Mouse (Mus musculus) hindbrain, embryonic 16.5 days (tissue): ENCODE measurements around the gene Ddx3x. TPM values are rescaled to one million over a fixed set of nuclear protein-coding genes. Genes with fewer than 3 reads are reported as not detected.

ENCODE experiments used
- ATAC-seq: fragments of 200-750 bp; cut with Nextera tagmentation; 2 replicates; pipeline ENCODE4 v1.8.0; 2017; ENCODE audit warnings: moderate TSS enrichment, moderate library complexity
- H3K27ac ChIP-seq: fragments of 300-500 bp; sonication (generic); 2 replicates; pipeline ENCODE4 v1.5.1; 2014; ENCODE audit warnings: low read depth, mild to moderate bottlenecking, control low read depth, low read length, moderate library complexity
- H3K27me3 ChIP-seq: fragments of 300-500 bp; sonication (generic); replicated peaks from 2 replicates; pipeline ENCODE4 v1.6.1; 2014; ENCODE audit warnings: low read length; ENCODE audit not compliant: control insufficient read depth, insufficient read depth
- H3K36me3 ChIP-seq: fragments of 300-500 bp; sonication (generic); 2 replicates; pipeline ENCODE4 v1.6.1; 2014; ENCODE audit warnings: mild to moderate bottlenecking, low read length, moderate library complexity, mixed read lengths; ENCODE audit not compliant: control insufficient read depth, insufficient read depth
- H3K4me1 ChIP-seq: fragments of 300-500 bp; sonication (generic); 2 replicates; pipeline ENCODE4 v1.6.1; 2014; ENCODE audit warnings: low read depth, low read length; ENCODE audit not compliant: control insufficient read depth, insufficient read depth
- H3K4me2 ChIP-seq: fragments of 300-500 bp; sonication (generic); 2 replicates; pipeline ENCODE4 v1.6.1; 2014; ENCODE audit warnings: mild to moderate bottlenecking, low read length, control low read depth, moderate library complexity
- H3K4me3 ChIP-seq: fragments of 300-500 bp; sonication (generic); 2 replicates; pipeline ENCODE4 v1.5.1; 2014; ENCODE audit warnings: mild to moderate bottlenecking, low read length, control low read depth, moderate library complexity
- H3K9ac ChIP-seq: fragments of 300-500 bp; sonication (generic); 2 replicates; pipeline ENCODE4 v1.6.1; 2014; ENCODE audit warnings: low read depth, mild to moderate bottlenecking, control low read depth, low read length, moderate library complexity
- H3K9me3 ChIP-seq: fragments of 300-500 bp; sonication (generic); 2 replicates; pipeline ENCODE4 v1.6.1; 2014; ENCODE audit warnings: mild to moderate bottlenecking, low read length, moderate library complexity; ENCODE audit not compliant: control insufficient read depth
- WGBS: fragments of 180-500 bp; shearing (Covaris S2); extraction: QIAGEN DNeasy Blood & Tissue Kit; methylation state at CpG from one replicate; pipeline ENCODE4 v1.1.7; 2014; 5-methylcytosine and 5-hydroxymethylcytosine counted together
- polyA plus RNA-seq: library from polyadenylated mRNA; unstranded; fragments of >200 nt; fragmentation: Nextera tagmentation; extraction: Ambion mirVana; gene quantifications from 2 replicates; pipeline ENCODE4 v1.2.1, GENCODE M21; 2015

Gene Ddx3x
- polyA plus RNA-seq, 1 experiment from 2014 or later: 90.9 TPM

- H3K36me3 ChIP-seq: no peaks in the 10 kb centered on the region
- H3K9ac ChIP-seq: peak overlapping the region; percentile 62
- no peaks in the 10 kb centered on the region; the same call in 1 of the 2 replicates for H3K4me1 ChIP-seq
- WGBS: 13% methylated on average over 21 of the region's 21 CpGs
- no peaks in the 10 kb centered on the region; the same call in 1 of the 2 replicates for H3K27me3 ChIP-seq
- peak; percentile 64; the same call in 1 of the 2 replicates for ATAC-seq
- H3K9me3 ChIP-seq: no peaks in the 10 kb centered on the region
- H3K4me3 ChIP-seq: peak overlapping the region; percentile 40
- H3K27ac ChIP-seq: peak overlapping the region; percentile 95
- H3K4me2 ChIP-seq: peak overlapping the region; percentile 55
Observed at GRCm38 (mm10) chrX:13241426-13242319, 39.1 kb upstream of the Ddx3x start.

GRCm38 (mm10) chrX:13242320-13243096, 38.3 kb upstream of the Ddx3x start:
- Histone ChIP-seq H3K4me3 (peak overlapping the region; percentile 40), H3K9ac (peak overlapping the region; percentile 62), H3K4me2 (peak overlapping the region; percentile 55), H3K27me3 (no peaks in the 10 kb centered on the region; the same call in 1 of the 2 replicates), H3K9me3 (no peaks in the 10 kb centered on the region), H3K36me3 (no peaks in the 10 kb centered on the region), H3K4me1 (no peaks in the 10 kb centered on the region; the same call in 1 of the 2 replicates), H3K27ac (peak overlapping the region; percentile 95)
- ATAC-seq: peak; percentile 96
- WGBS: 20% methylated on average over 24 of the region's 24 CpGs

- H3K4me2 ChIP-seq: peak overlapping the region; percentile 55
- no peaks in the 10 kb centered on the region for H3K36me3 ChIP-seq
- no peaks in the 10 kb centered on the region; the same call in 1 of the 2 replicates for H3K27me3 ChIP-seq
- 22% methylated on average over 15 of the region's 15 CpGs for WGBS
- H3K4me1 ChIP-seq: no peaks in the 10 kb centered on the region; the same call in 1 of the 2 replicates
- peak overlapping the region; percentile 40 for H3K4me3 ChIP-seq
- H3K27ac ChIP-seq: peak overlapping the region; percentile 95
- H3K9me3 ChIP-seq: no peaks in the 10 kb centered on the region
- peak overlapping the region; percentile 58 for H3K9ac ChIP-seq
- ATAC-seq: peak; percentile 68
Observed at GRCm38 (mm10) chrX:13243133-13244123, 37.3 kb upstream of the Ddx3x start.

DNA sequence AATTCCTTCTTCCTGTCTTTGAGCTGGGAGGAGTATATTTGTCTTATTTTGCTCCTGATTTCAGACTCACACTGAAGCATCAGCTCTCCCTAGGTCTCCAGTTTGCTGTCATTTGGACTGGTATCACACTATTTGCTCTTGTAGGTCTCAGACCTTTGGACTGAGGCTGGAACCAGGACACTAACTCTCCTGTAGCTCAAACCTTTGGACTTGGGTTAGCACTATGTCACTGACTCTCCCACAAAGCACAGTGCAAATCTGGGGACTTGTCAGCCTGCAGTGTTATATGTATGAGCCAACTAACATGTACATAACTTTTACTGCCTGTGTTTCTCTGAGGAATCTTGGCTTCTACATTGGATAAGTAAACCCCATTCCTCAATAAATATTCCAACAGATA, 36.2 kb upstream of the Ddx3x start:
- Histone ChIP-seq H3K4me1 (no peaks in the 10 kb centered on the region; the same call in 1 of the 2 replicates), H3K4me2 (no peak overlapping the region), H3K27me3 (no peaks in the 10 kb centered on the region; the same call in 1 of the 2 replicates), H3K36me3 (no peaks in the 10 kb centered on the region), H3K27ac (no peak overlapping the region), H3K9ac (no peak overlapping the region), H3K9me3 (no peaks in the 10 kb centered on the region), H3K4me3 (no peak overlapping the region)
- no peak for ATAC-seq

GRCm38 (mm10) chrX:13245027-13245426, 35.7 kb upstream of the Ddx3x start:
- no peak overlapping the region for H3K27ac ChIP-seq
- ATAC-seq: no peak
- no peaks in the 10 kb centered on the region; the same call in 1 of the 2 replicates for H3K27me3 ChIP-seq
- WGBS: 82% methylated on average over 3 of the region's 3 CpGs
- no peaks in the 10 kb centered on the region for H3K36me3 ChIP-seq
- no peaks in the 10 kb centered on the region for H3K9me3 ChIP-seq
- no peak overlapping the region for H3K4me3 ChIP-seq
- no peak overlapping the region for H3K9ac ChIP-seq
- no peak overlapping the region for H3K4me2 ChIP-seq
- no peaks in the 10 kb centered on the region; the same call in 1 of the 2 replicates for H3K4me1 ChIP-seq

GRCm38 (mm10) chrX:13251683-13252082, 29.1 kb upstream of the Ddx3x start:
- ATAC-seq: no peak
- no peak overlapping the region for H3K4me2 ChIP-seq
- no peak overlapping the region for H3K27ac ChIP-seq
- no peaks in the 10 kb centered on the region for H3K36me3 ChIP-seq
- WGBS: 82% methylated on average over 4 of the region's 4 CpGs
- H3K9ac ChIP-seq: no peak overlapping the region
- H3K9me3 ChIP-seq: no peaks in the 10 kb centered on the region
- H3K27me3 ChIP-seq: no peaks in the 10 kb centered on the region; the same call in 1 of the 2 replicates
- H3K4me1 ChIP-seq: no peaks in the 10 kb centered on the region
- no peak overlapping the region for H3K4me3 ChIP-seq

GRCm38 (mm10) chrX:13254273-13254672, 26.5 kb upstream of the Ddx3x start:
- no peak for ATAC-seq
- H3K9me3 ChIP-seq: no peaks in the 10 kb centered on the region
- H3K27me3 ChIP-seq: no peaks in the 10 kb centered on the region
- H3K4me2 ChIP-seq: no peak overlapping the region
- no peaks in the 10 kb centered on the region for H3K36me3 ChIP-seq
- no peak overlapping the region for H3K27ac ChIP-seq
- no peak overlapping the region for H3K4me3 ChIP-seq
- no peak overlapping the region for H3K9ac ChIP-seq
- H3K4me1 ChIP-seq: no peaks in the 10 kb centered on the region
- WGBS: 89% methylated on average over 3 of the region's 3 CpGs

DNA sequence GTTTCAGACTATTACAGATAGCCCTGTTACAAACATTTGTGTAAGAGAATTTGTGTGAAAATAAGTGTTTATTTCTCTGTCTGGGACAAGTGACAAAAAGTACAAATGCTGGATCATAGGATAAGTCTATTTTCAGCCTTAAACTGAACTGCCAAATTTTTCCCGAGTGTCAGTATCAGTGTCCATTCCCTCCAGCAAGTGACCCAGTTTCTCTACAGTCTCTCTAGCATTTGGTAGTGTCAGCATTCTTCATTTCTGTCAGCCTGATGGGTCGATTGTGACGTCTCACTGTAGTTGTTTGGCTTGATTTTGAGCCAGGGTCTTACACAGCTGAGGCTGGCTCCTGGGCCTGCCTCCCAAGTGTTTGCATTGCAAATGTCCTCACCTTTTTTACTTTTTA, 17.4 kb upstream of the Ddx3x start:
- H3K9me3 ChIP-seq: no peaks in the 10 kb centered on the region
- no peak overlapping the region for H3K4me2 ChIP-seq
- 74% methylated on average over 3 of the region's 3 CpGs for WGBS
- H3K9ac ChIP-seq: no peak overlapping the region
- no peaks in the 10 kb centered on the region for H3K36me3 ChIP-seq
- ATAC-seq: no peak
- H3K27ac ChIP-seq: no peak overlapping the region
- no peaks in the 10 kb centered on the region for H3K27me3 ChIP-seq
- no peaks in the 10 kb centered on the region for H3K4me1 ChIP-seq
- no peak overlapping the region for H3K4me3 ChIP-seq
